Mouse (Mus musculus): ENCODE results near the gene Hist1h3f. TPM values are rescaled to one million over a fixed set of nuclear protein-coding genes. Genes with fewer than 3 reads are reported as not detected.
"Not testable (repeated sequence)": the region's sequence is repeated elsewhere in the genome, so short reads cannot be mapped to it uniquely, and the experiment has no call there.

Gene Hist1h3f
- polyA plus RNA-seq, 1 experiment: 0.73 TPM

DNA sequence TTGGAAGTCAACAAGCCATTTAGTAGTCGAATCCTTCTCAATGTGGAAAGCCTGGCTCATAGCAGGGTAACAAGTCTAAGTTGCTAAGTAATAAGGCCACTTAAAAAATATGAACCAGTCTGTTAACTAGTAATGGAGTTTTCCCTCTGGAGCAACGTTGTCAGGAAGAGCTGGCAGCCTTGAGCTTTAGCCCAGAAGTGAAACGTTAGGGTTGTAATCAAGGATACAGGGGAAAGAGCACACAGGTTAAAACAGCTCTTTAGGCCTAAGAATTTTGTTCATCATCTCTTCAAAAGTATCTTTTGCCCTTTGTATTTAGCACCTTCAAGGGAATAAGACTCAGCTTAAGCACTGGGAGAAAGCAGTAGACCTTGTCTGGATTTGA, 6.9 kb downstream of the Hist1h3f start:
- TF ChIP-seq POLR2A (IDR thresholded peaks at IDR 0.05; ENCODE audit: extremely low read depth, insufficient read depth, low read length) (no peak), CTCF (IDR thresholded peaks at IDR 0.05; ENCODE audit: extremely low read depth, insufficient read depth, low read length) (no peak)
- H3K27ac ChIP-seq (ENCODE audit: insufficient read depth, low read length): peak overlapping the region; percentile 57; the same call in 1 of the 2 replicates
- H3K4me3 ChIP-seq (ENCODE audit: insufficient read depth, low read length): peak overlapping the region; percentile 66
- no peaks in the 10 kb centered on the region; the same call in 1 of the 2 replicates for H3K4me1 ChIP-seq (ENCODE audit: control insufficient read depth, insufficient read depth, low read length)

DNA sequence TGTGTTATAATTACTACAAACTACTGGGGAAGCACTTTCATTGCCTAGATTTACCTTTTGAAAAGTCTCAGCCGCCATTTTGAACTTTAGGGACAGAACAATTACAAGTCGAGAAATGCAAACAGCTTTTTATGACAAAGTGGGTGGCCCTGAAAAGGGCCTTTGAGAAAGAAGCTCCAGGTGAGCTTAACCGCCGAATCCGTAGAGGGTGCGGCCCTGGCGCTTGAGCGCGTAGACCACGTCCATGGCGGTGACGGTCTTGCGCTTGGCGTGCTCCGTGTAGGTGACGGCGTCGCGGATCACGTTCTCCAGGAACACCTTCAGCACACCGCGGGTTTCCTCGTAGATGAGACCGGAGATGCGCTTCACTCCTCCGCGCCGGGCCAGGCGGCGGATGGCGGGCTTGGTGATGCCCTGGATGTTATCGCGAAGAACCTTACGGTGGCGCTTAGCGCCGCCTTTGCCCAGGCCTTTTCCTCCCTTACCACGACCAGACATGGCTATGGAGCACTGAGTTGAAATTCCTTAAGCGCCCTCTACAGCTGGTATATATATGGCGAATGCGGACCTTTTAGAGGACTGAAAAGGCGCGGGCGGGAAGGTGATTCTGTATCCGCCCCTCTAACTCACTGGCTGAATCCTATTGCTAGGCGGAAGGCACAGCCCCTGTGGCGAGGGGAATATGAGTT, 7.4 kb downstream of the Hist1h3f start, which contains the start of gene Hist1h4f:
Gene Hist1h4f, minus strand, starts transcription at position 503 of the 689 bp plus-strand sequence.
- Histone ChIP-seq H3K27ac (ENCODE audit: insufficient read depth, low read length) (peak within 1 kb of the TSS; percentile 57; the same call in 1 of the 2 replicates), H3K4me3 (ENCODE audit: insufficient read depth, low read length) (peak within 1 kb of the TSS; percentile 66)
- not testable (repeated sequence) for H3K4me1 ChIP-seq (ENCODE audit: control insufficient read depth, insufficient read depth, low read length)
- TF ChIP-seq POLR2A (IDR thresholded peaks at IDR 0.05; ENCODE audit: extremely low read depth, insufficient read depth, low read length): peak; percentile 96

DNA sequence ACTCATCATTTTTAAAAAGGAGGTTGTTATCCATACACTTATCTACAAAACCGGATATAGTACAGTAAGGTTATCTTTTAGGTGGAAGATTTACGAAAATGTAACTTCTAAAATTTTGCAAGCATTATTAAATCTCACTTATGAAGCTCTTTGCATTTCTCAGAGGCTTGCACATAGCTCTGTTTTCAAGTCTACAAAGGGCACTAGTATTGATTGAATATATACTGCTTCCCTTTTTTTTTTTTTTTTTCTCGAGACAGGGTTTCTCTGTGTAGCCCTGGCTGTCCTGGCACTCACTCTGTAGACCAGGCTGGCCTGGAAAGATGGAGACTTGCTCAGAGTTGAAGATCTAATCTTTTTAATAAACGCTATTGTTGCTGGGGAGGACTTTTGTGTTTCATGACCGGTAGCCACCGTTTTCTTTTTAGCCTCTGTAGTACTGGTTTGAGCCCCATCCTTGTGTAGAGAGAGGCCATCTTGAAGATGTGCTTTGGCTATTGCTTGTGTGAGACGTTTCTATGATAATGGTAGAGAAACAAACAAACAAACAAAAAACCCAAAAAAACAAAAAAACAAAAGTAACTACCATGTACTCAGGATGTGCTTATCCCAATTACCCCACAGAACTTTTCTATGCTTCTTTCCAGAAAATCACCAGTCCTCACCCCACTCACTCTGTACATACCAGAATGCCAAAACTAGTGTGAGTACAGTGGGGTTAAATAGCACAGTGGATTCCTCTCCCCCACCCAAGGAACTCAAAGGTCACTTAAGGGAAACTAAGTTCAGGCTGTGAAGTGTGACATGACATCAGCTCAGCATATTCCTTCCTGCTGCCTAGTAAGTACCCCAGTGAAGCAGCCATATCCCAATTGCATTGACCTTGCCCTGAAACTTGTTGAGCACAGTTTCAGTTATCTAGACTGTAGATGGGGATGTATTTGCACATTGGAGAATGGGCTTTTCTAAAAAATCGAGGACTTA, 8.4 kb downstream of the Hist1h3f start:
- Histone ChIP-seq H3K4me1 (ENCODE audit: control insufficient read depth, insufficient read depth, low read length) (no peaks in the 10 kb centered on the region; the same call in 1 of the 2 replicates), H3K27ac (ENCODE audit: insufficient read depth, low read length) (no peak overlapping the region), H3K4me3 (ENCODE audit: insufficient read depth, low read length) (peak overlapping the region; percentile 66; the same call in 1 of the 2 replicates)
- TF ChIP-seq CTCF (IDR thresholded peaks at IDR 0.05; ENCODE audit: extremely low read depth, insufficient read depth, low read length) (no peak), POLR2A (IDR thresholded peaks at IDR 0.05; ENCODE audit: extremely low read depth, insufficient read depth, low read length) (no peak)

DNA sequence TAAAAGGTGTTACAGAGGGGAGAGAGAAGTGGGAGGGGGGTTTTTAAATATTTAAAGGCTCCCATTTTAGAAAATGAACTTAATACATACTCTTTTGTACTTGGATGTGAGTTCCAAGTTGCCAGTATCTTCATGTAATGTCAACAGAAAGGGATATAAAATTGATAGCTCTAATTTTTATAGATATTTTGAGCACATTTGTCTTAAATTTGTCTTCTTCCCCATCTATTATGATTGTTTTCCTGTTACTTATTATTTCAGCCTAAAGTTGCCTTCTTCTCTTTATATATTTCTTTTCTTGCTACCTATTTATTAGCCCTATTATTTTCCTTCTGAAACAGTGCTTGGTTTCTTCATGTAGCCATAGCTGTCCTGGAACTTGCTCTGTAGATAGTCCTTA, 9.1 kb downstream of the Hist1h3f start, which contains the start of gene Hist1h1d:
Gene Hist1h1d, plus strand, starts transcription at position 301 of the 400 bp plus-strand sequence.
- no peak within 1 kb of the TSS for H3K4me3 ChIP-seq (ENCODE audit: insufficient read depth, low read length)
- H3K4me1 ChIP-seq (ENCODE audit: control insufficient read depth, insufficient read depth, low read length): no peaks in the 10 kb centered on the region; the same call in 1 of the 2 replicates
- TF ChIP-seq POLR2A (IDR thresholded peaks at IDR 0.05; ENCODE audit: extremely low read depth, insufficient read depth, low read length) (no peak), CTCF (IDR thresholded peaks at IDR 0.05; ENCODE audit: extremely low read depth, insufficient read depth, low read length) (no peak)
- H3K27ac ChIP-seq (ENCODE audit: insufficient read depth, low read length): no peak within 1 kb of the TSS

DNA sequence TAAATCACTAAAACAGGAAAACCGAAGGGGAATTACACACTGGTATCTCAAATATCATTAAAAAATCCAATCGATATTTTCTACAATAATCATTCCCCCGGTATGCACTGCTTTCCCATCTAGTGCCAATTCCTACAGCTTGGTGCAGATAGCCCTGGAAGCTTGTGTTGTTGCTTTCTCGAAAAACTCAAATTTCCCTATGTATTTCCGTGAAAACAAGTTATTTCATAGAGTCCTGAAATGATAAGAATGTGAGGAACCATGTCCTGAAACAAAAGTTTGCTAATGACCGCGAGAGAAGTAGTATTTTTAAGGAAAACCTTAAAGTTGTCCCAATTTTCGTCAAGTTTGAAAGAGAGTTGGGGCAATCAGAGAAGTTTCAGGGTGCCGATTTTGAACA, 10.5 kb downstream of the Hist1h3f start:
- Histone ChIP-seq H3K4me3 (ENCODE audit: insufficient read depth, low read length) (peak overlapping the region; percentile 85), H3K4me1 (ENCODE audit: control insufficient read depth, insufficient read depth, low read length) (no peaks in the 10 kb centered on the region; the same call in 1 of the 2 replicates), H3K27ac (ENCODE audit: insufficient read depth, low read length) (peak overlapping the region; percentile 84; the same call in 1 of the 2 replicates)
- TF ChIP-seq POLR2A (IDR thresholded peaks at IDR 0.05; ENCODE audit: extremely low read depth, insufficient read depth, low read length): no peak
- no peak for TF ChIP-seq CTCF (IDR thresholded peaks at IDR 0.05; ENCODE audit: extremely low read depth, insufficient read depth, low read length)

DNA sequence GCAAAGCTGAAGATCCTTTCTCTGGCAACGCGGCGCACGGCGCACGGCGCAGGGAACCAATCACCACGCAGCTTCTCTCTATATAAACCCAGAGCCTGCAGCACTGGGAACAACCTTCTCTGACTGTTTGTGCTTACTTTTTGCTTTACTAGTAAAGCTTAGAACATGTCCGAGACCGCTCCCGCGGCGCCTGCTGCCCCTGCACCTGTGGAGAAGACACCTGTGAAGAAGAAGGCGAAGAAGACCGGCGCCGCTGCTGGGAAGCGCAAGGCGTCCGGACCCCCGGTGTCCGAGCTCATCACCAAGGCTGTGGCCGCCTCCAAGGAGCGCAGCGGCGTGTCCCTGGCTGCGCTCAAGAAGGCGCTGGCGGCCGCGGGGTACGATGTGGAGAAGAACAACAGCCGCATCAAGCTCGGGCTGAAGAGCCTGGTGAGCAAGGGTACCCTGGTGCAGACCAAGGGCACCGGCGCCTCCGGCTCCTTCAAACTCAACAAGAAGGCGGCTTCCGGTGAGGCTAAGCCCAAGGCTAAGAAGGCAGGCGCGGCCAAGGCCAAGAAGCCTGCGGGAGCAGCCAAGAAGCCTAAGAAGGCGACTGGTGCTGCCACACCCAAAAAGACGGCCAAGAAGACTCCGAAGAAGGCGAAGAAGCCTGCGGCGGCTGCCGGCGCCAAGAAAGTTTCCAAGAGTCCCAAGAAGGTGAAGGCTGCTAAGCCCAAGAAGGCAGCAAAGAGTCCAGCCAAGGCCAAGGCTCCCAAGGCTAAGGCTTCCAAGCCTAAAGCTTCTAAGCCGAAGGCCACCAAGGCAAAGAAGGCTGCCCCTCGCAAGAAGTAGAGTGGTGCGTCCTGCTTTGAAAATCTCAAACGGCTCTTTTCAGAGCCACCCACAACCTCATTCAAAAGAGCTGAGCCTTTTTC, 11.3 kb downstream of the Hist1h3f start:
- Histone ChIP-seq H3K27ac (ENCODE audit: insufficient read depth, low read length) (peak overlapping the region; percentile 88; the same call in 1 of the 2 replicates), H3K4me1 (ENCODE audit: control insufficient read depth, insufficient read depth, low read length) (no peaks in the 10 kb centered on the region; the same call in 1 of the 2 replicates), H3K4me3 (ENCODE audit: insufficient read depth, low read length) (peak overlapping the region; percentile 85)
- TF ChIP-seq CTCF (IDR thresholded peaks at IDR 0.05; ENCODE audit: extremely low read depth, insufficient read depth, low read length): no peak
- TF ChIP-seq POLR2A (IDR thresholded peaks at IDR 0.05; ENCODE audit: extremely low read depth, insufficient read depth, low read length): peak; percentile 94

DNA sequence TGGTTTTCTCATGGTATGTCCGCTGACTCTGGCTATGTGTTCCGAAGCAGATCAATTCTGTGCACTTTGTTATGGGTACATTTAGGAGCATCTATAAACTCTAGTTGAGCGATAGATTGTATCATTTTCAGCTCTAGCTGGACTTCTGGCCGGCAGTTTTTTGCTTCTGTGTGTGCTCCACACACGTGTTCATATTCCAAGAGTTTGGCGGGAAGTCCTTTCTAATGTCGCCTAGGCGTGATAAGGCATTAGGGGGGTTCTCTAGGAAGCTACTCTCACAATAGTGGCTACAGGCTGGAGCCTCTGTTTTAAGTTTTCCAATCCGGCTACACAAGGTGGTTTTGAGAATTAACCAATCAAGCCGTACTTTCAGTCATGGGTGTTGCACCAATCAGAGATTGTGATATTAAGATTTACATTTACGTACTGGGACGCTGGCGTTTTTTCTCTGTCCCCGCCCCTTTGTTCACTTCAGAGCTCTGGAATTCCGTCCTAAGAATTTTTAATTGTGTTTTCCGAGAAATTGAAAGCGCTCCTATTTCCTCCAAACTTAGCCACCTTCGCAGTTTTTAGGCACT, 12.1 kb downstream of the Hist1h3f start:
- Histone ChIP-seq H3K4me3 (ENCODE audit: insufficient read depth, low read length) (peak overlapping the region; percentile 85), H3K4me1 (ENCODE audit: control insufficient read depth, insufficient read depth, low read length) (no peaks in the 10 kb centered on the region; the same call in 1 of the 2 replicates), H3K27ac (ENCODE audit: insufficient read depth, low read length) (peak overlapping the region; percentile 61; the same call in 1 of the 2 replicates)
- no peak for TF ChIP-seq CTCF (IDR thresholded peaks at IDR 0.05; ENCODE audit: extremely low read depth, insufficient read depth, low read length)
- peak; percentile 75 for TF ChIP-seq POLR2A (IDR thresholded peaks at IDR 0.05; ENCODE audit: extremely low read depth, insufficient read depth, low read length)

DNA sequence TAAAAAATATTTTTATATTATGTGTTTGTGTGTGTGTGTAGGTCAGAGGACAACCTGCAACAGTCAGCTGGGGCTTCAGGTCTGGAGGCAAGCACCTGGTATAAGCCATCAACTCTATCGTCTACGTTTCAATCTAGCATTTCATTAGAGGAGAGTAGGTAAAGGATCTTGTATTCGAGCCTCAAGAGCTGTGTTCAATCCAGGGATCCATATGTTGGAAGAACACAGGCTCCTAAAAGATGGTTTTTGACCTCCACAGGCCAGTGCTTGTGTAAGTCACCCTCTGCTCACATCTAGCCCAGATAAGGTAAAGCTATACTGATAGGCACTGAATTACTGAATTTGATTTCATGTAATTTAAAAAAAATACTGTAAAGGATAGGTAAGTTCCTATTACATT, 13.1 kb downstream of the Hist1h3f start:
- Histone ChIP-seq H3K4me3 (ENCODE audit: insufficient read depth, low read length) (no peak overlapping the region; the same call in 1 of the 2 replicates), H3K27ac (ENCODE audit: insufficient read depth, low read length) (no peak overlapping the region), H3K4me1 (ENCODE audit: control insufficient read depth, insufficient read depth, low read length) (no peaks in the 10 kb centered on the region; the same call in 1 of the 2 replicates)
- TF ChIP-seq POLR2A (IDR thresholded peaks at IDR 0.05; ENCODE audit: extremely low read depth, insufficient read depth, low read length) (no peak), CTCF (IDR thresholded peaks at IDR 0.05; ENCODE audit: extremely low read depth, insufficient read depth, low read length) (no peak)

DNA sequence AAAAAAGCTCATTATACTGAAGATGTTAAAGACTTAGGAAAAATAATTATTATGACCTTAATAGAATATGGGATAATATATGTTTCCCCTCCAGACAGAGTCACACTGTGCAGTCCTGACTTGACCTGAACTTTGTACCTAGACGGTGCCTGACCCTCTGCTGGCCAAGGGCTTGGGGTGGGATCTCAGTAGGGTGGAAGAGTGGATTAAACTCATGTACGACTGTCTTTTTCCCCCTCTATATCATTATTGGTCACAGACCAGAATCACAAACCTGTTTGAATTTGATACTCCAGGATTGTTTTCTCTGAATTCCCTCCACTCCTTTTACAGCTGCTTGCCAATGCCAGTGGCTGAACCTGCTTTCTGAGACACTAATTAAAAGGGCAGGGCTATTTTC, 16.8 kb downstream of the Hist1h3f start:
- H3K4me3 ChIP-seq (ENCODE audit: insufficient read depth, low read length); H3K4me1 ChIP-seq (ENCODE audit: control insufficient read depth, insufficient read depth, low read length); H3K27ac ChIP-seq (ENCODE audit: insufficient read depth, low read length): not testable (repeated sequence)

DNA sequence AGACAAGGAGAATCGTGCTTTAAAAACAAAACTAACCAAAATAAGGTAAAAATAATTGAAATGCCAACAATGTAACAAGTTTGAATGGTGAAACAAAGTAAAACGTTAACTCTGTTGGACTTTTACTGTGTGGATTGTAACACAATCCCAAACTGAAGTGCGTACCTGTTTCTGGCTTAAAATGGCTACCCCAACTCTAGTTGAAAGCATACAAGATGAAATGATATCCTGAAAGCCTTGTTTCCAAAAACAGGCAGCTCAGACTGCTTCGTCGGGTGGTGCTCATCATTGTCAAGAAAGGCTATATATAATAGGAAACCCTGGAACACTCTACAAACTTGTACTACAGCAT, 17.7 kb downstream of the Hist1h3f start:
- Histone ChIP-seq H3K4me3 (ENCODE audit: insufficient read depth, low read length) (peak overlapping the region; percentile 7), H3K27ac (ENCODE audit: insufficient read depth, low read length) (0 out of 2 replicates have a peak overlapping the region, but pooled peaks have one; percentile 26)
- H3K4me1 ChIP-seq (ENCODE audit: control insufficient read depth, insufficient read depth, low read length): not testable (repeated sequence)

All from cortical plate, adult 2 months (tissue).